Comparison of ENCODE assay signal across 22 mouse cellular contexts in genomic region chr3:127075531-127076280, GRCm38 (mm10).
DNase-seq lines count a peak whose midpoint lies in the region; ATAC-seq lines count a peak whose summit lies in the region.
"Had no signal": no experiment of that assay in that cellular context is flagged by ENCODE, and none has a peak within 500 bp of the region (broad histone marks: within the 10 kb centered on the region; RNA-seq: fewer than 3 reads in every experiment).

No protein-coding gene starts in this region.

- H3K4me2 ChIP-seq in embryonic facial prominence, embryonic 14.5 days (ENCODE audit: low read depth, low read length) = no peak overlapping the region
- H3K4me2 ChIP-seq: forebrain, embryonic 15.5 days; hindbrain, embryonic 14.5 days; liver, embryonic 12.5 days; lung, embryonic 15.5 days; midbrain, embryonic 13.5 days; neural tube, embryonic 15.5 days had no signal

- no peaks in the 10 kb centered on the region for H3K27me3 ChIP-seq in embryonic facial prominence, embryonic 14.5 days (replicated peaks; ENCODE audit: control insufficient read depth, insufficient read depth, low read length)
- H3K27me3 ChIP-seq in embryonic facial prominence, embryonic 10.5 days (replicated peaks; ENCODE audit: low read depth, poor library complexity, severe bottlenecking) = no peaks in the 10 kb centered on the region
- H3K27me3 ChIP-seq: forebrain, embryonic 15.5 days; liver, embryonic 12.5 days; lung, embryonic 15.5 days; midbrain, embryonic 13.5 days; neural tube, embryonic 15.5 days had no signal

- no peak overlapping the region for H3K4me3 ChIP-seq in embryonic facial prominence, embryonic 14.5 days (ENCODE audit: low read depth, low read length)
- H3K4me3 ChIP-seq in embryonic facial prominence, embryonic 10.5 days = no peak overlapping the region
- H3K4me3 ChIP-seq: forebrain, embryonic 15.5 days; gastrocnemius, adult 2 months; limb, embryonic 10.5 days; liver, embryonic 12.5 days; lung, embryonic 15.5 days; midbrain, embryonic 13.5 days; myocyte; neural tube, embryonic 15.5 days had no signal

- DNase-seq in embryonic facial prominence, embryonic 14.5 days (ENCODE audit: low spot score) = peak; percentile 16
- no peak for DNase-seq in embryonic facial prominence, embryonic 10.5 days (ENCODE audit: low spot score)
- DNase-seq in left cerebral cortex, postnatal 4 days = peak; percentile 24
- no peak for DNase-seq in left cerebral cortex, postnatal 14 days (ENCODE audit: low spot score in 2 of 2)
- peak; percentile 84 for DNase-seq in cerebellum, adult 9-11 months
- peak; percentile 79 for DNase-seq in retina, postnatal 1 day
- DNase-seq in gastrocnemius, postnatal 10 days = no peak
- no peak for DNase-seq in embryo, embryonic 9.5 days (ENCODE audit: extremely low spot score)
- DNase-seq: adrenal gland, adult 8-10 months; gastrocnemius, adult 2 months; kidney, adult 11 months; kidney, postnatal 25 days; right cerebral cortex, adult 18-20 months; thymus, adult 18-20 months had no signal

- H3K9me3 ChIP-seq in embryonic facial prominence, embryonic 14.5 days (ENCODE audit: control insufficient read depth, low read length) = no peaks in the 10 kb centered on the region
- no peaks in the 10 kb centered on the region for H3K9me3 ChIP-seq in embryonic facial prominence, embryonic 10.5 days
- H3K9me3 ChIP-seq: forebrain, embryonic 15.5 days; limb, embryonic 10.5 days; liver, embryonic 12.5 days; lung, embryonic 15.5 days; midbrain, embryonic 13.5 days; neural tube, embryonic 15.5 days had no signal

- intact Hi-C loops in left cerebral cortex, postnatal 4 days (cut with DNase I) = no loop called here
- intact Hi-C loops in left cerebral cortex, postnatal 14 days (cut with DNase I) = no loop called here

- H3K9ac ChIP-seq in embryonic facial prominence, embryonic 14.5 days (ENCODE audit: low read depth, low read length) = no peak overlapping the region; the same call in 1 of the 2 replicates
- H3K9ac ChIP-seq: forebrain, embryonic 15.5 days; hindbrain, embryonic 14.5 days; liver, embryonic 12.5 days; lung, embryonic 15.5 days; midbrain, embryonic 13.5 days; neural tube, embryonic 15.5 days had no signal

- no peaks in the 10 kb centered on the region for H3K36me3 ChIP-seq in embryonic facial prominence, embryonic 14.5 days (ENCODE audit: control insufficient read depth, insufficient read depth, low read length)
- H3K36me3 ChIP-seq in embryonic facial prominence, embryonic 10.5 days (replicated peaks) = no peaks in the 10 kb centered on the region
- H3K36me3 ChIP-seq: forebrain, embryonic 15.5 days; limb, embryonic 10.5 days; liver, embryonic 12.5 days; lung, embryonic 15.5 days; neural tube, embryonic 15.5 days had no signal

- 63% methylated on average over 8 of the region's 8 CpGs for WGBS in embryonic facial prominence, embryonic 14.5 days
- 82% methylated on average over 8 of the region's 8 CpGs for WGBS in embryonic facial prominence, embryonic 10.5 days

- ATAC-seq in embryonic facial prominence, embryonic 14.5 days (ENCODE audit: low read depth) = 0 out of 2 replicates have a peak, but pooled peaks have one; percentile 18
- ATAC-seq: forebrain, embryonic 15.5 days; liver, embryonic 12.5 days; midbrain, embryonic 13.5 days had no signal

- no peak overlapping the region for H3K27ac ChIP-seq in embryonic facial prominence, embryonic 14.5 days (replicated peaks; ENCODE audit: low read depth, low read length)
- H3K27ac ChIP-seq in embryonic facial prominence, embryonic 10.5 days (replicated peaks) = no peak overlapping the region
- H3K27ac ChIP-seq: forebrain, embryonic 15.5 days; gastrocnemius, adult 2 months; hindbrain, embryonic 14.5 days; limb, embryonic 10.5 days; liver, embryonic 12.5 days; lung, embryonic 15.5 days; midbrain, embryonic 13.5 days; neural tube, embryonic 15.5 days had no signal

- H3K4me1 ChIP-seq in embryonic facial prominence, embryonic 14.5 days (ENCODE audit: control insufficient read depth, insufficient read depth, low read length) = no peaks in the 10 kb centered on the region; the same call in 1 of the 2 replicates
- no peaks in the 10 kb centered on the region for H3K4me1 ChIP-seq in embryonic facial prominence, embryonic 10.5 days
- H3K4me1 ChIP-seq: limb, embryonic 10.5 days; liver, embryonic 12.5 days; lung, embryonic 15.5 days; neural tube, embryonic 15.5 days had no signal

Comparison
In these comparisons a context has a peak if more than half of its experiments do, and no peak if none do; other contexts are left out.
1. DNase-seq: peak in embryonic facial prominence, embryonic 14.5 days (single experiment), left cerebral cortex, postnatal 4 days (single experiment), cerebellum, adult 9-11 months (single experiment) and retina, postnatal 1 day (single experiment); none in embryonic facial prominence, embryonic 10.5 days (single experiment), left cerebral cortex, postnatal 14 days (0 of 2), gastrocnemius, postnatal 10 days (single experiment) and embryo, embryonic 9.5 days (single experiment).